Mouse (Mus musculus): ENCODE results near the gene Chic2. TPM values are rescaled to one million over a fixed set of nuclear protein-coding genes. Genes with fewer than 3 reads are reported as not detected.

The Chic2 gene
- 36.9 and 40.0 TPM in 2 replicates for polyA plus RNA-seq (2016; fragmentation: Nextera tagmentation; extraction: Ambion mirVana)

DNA sequence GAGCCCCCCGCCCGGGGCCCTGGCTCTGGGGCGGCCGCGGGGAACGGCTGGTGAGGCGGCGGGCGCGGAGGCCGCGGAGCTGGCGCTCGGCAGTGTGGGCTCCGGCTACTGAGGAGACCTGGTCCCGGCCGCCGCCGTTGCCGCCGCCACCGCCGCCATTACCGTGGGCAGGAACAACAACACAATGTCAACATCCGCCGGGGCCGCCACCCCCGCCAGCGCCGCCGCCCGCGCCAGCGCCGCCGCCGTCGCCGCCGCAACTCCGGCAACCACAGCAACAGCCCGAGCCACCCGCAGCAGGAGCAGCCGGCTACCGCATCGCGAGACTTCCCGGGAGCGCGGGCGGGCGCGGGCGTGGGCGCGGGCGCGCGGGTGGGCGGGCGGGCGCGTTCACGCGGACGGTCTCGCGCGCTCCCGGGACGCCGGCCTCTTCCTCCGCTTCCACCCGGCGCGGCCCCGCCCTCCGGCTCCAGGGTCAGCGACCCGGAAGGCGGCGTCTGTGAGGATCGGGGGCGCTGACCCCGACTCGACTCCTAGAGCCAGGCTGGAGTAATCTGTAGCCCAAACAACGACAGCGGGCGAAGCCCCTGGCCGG lies at the start of gene Chic2:
Chic2 (minus strand) TSS at position 465 of the 595 bp plus-strand sequence.
- Histone ChIP-seq H3K27ac (peak within 1 kb of the TSS; percentile 99), H3K4me1 (peaks cover 20% of the 10 kb centered on the region), H3K36me3 (peaks cover 11% of the 10 kb centered on the region), H3K9me3 (replicated peaks) (no peaks in the 10 kb centered on the region), H3K27me3 (ENCODE audit: low read depth, poor library complexity, severe bottlenecking) (no peaks in the 10 kb centered on the region), H3K4me3 (peak within 1 kb of the TSS; percentile 99)
- peak; percentile 89 for DNase-seq (ENCODE audit: low spot score)
- WGBS = under 1% methylated on average over 71 of the region's 90 CpGs

DNA sequence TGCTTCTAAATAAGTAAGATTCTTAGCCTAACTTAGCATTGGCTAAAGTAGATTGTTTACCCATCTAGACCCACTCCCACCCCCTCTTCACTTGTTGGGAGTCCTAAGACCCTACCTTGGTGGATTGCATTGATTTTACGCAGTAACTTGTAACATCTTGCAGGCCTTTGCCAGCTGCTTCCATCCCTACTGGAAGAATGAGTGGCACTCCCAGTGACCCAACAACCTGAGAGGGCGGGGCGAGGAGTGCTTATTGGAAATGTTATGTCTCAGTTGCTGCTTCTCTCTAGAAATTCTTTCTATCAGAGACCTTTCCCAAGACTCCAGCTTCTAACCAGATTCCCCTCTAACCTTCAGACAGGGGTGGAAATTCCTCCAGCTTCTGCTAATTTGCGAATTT lies 41.3 kb upstream of the Chic2 start:
- Histone ChIP-seq H3K27me3 (ENCODE audit: low read depth, poor library complexity, severe bottlenecking) (peaks cover 94% of the 10 kb centered on the region), H3K4me3 (no peak overlapping the region), H3K4me1 (peaks cover 17% of the 10 kb centered on the region), H3K36me3 (no peaks in the 10 kb centered on the region), H3K27ac (no peak overlapping the region), H3K9me3 (replicated peaks) (no peaks in the 10 kb centered on the region)
- 9% methylated on average over 4 of the region's 4 CpGs for WGBS
- DNase-seq (ENCODE audit: low spot score) = no peak

DNA sequence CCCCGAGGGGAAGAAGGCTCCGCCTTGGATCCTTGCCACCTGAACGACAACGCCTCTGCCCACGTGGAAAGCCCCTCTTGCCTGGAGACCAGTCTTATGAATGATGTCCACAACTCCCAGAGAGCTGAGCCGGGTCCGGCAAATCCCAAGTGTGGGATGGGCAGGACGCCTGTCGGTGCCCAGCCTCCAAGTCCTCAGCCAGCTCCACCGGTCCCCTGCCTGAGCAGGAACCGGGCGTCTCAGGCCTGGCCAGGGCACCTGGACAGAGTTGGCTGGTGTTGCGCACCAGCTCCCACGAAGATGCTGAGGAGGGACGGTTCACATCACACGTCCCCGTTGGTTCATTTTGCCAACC lies 40.9 kb upstream of the Chic2 start:
- WGBS = under 1% methylated on average over 17 of the region's 17 CpGs
- Histone ChIP-seq H3K4me1 (peaks cover 17% of the 10 kb centered on the region), H3K4me3 (no peak overlapping the region), H3K36me3 (no peaks in the 10 kb centered on the region), H3K9me3 (replicated peaks) (no peaks in the 10 kb centered on the region), H3K27ac (no peak overlapping the region), H3K27me3 (ENCODE audit: low read depth, poor library complexity, severe bottlenecking) (peaks cover 98% of the 10 kb centered on the region)
- DNase-seq (ENCODE audit: low spot score) = peak; percentile 42

DNA sequence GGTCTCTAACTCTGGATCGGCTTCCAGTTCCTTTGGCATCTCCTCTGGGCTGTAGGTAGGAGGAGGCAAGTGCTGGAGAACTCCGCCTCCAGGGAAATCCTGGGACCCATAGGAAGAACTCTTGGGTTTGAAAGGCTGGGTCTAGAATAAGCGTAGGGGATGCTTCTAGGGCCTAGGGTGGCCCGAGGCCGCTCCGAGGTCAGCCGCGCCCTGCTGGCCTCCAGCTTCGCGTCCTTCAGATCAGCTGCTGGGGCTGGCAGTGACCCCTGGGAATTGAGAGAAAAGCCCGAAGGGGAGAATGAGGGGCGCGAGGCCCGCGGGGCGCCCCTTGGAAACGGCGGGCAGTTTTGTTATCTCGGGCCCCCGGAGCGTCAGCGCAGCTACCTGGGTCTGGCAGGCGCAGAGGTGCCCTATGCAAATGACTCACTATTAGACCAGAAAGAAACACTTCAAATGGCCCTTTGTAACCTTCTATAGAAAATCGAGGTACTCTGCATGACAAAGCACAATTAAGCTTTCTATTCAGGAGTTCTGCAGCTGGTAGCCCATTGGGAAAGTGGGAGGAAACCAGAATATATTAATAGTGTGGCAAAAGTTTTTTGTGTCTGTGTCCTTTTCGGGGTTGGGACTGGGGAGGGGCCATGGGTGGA lies 40.4 kb upstream of the Chic2 start:
- DNase-seq (ENCODE audit: low spot score) = peak; percentile 46

DNA sequence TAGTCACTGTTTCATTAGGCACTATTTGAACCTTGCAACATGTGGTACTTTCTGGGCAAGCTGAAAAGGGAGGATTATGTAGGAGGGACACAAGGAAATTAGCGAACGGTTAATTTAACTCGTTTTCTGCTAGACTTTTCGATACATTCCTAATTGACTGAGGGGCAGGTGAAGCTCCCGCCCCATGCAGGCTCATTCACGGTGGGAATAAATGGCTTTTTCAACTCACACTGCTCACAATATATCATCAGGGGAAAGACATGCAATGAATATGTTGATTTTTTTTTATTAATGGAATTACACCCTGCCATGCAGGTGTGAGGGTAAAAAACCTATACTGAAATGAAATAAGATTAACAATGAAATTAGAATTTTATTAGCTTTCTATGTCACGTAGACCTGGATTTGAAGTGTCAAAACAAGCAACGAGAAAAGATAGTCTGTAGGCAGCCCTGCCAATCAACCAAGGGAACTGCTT lies 39.9 kb upstream of the Chic2 start:
- 4% methylated on average over 8 of the region's 8 CpGs for WGBS
- peaks cover 100% of the 10 kb centered on the region for H3K27me3 ChIP-seq (ENCODE audit: low read depth, poor library complexity, severe bottlenecking)
- H3K36me3 ChIP-seq = no peaks in the 10 kb centered on the region
- H3K4me3 ChIP-seq = no peak overlapping the region
- no peak for DNase-seq (ENCODE audit: low spot score)
- peaks cover 21% of the 10 kb centered on the region for H3K4me1 ChIP-seq
- no peaks in the 10 kb centered on the region for H3K9me3 ChIP-seq (replicated peaks)
- no peak overlapping the region for H3K27ac ChIP-seq

More for the DNA sequence above, 40.4 kb upstream of the Chic2 start:
- WGBS = under 1% methylated on average over 25 of the region's 25 CpGs
- no peak overlapping the region for H3K27ac ChIP-seq
- H3K4me1 ChIP-seq = peaks cover 17% of the 10 kb centered on the region
- H3K4me3 ChIP-seq = no peak overlapping the region
- peaks cover 100% of the 10 kb centered on the region for H3K27me3 ChIP-seq (ENCODE audit: low read depth, poor library complexity, severe bottlenecking)
- H3K9me3 ChIP-seq (replicated peaks) = no peaks in the 10 kb centered on the region
- H3K36me3 ChIP-seq = no peaks in the 10 kb centered on the region

DNA sequence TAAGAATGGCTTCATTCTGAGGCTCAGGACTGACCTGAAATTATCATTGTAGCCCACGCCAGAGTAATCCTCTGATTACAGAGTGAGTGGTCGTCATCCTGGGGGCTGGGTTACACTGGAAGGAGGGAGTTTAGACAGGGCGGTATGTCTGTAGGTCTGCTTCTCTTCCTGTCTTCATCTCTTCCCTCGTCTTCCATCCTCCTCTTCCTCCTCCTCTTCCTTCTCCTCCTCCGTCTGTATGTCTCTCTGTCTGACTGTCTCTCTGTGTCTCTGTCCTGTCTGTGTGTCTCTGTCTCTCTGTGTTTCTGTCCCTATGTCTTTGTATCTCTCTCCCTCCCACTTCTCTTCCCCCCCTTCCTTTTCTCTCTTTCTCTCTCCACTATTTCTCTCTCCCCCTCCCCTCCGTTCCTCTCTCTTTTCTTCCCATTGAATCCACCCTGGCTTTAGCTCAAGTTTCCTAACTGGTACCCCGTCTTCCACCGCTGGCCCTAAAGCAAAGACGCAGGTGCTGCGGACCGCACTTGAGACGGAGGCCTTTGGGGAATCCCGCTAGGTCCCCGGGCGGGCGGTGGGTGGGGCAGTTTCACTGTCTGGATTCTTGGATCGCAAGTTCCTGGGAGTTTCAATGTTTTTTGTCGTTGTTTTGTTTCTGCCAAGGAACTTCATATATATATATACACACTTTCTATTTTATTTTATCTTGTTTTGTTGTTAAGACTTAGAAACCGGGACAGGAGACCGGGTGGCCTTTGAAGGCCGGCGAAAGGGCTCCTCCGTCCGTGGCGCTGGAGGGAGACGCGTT lies 39.2 kb upstream of the Chic2 start:
- under 1% methylated on average over 27 of the region's 27 CpGs for WGBS

DNA sequence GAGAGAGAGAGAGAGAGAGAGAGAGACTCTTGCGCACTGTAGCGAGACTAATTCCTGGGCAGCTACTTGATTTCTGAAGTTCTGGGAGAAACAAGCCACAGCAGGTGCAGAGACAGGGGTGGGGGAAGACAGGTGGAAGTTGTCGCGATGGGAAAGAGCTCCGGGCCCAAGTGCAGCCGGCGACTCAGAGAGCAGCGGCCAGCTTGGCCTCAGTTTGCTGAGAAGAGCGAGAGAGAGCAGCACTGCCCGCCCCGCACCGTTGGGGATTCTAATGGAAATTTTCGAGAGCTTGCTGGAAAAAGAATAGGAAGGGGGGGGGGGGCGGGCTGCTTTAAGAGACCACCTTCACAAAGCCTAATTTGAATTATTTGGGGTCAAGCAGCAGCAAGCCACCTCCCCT lies 38.5 kb upstream of the Chic2 start:
- WGBS = 1% methylated on average over 14 of the region's 14 CpGs
- Histone ChIP-seq H3K27me3 (ENCODE audit: low read depth, poor library complexity, severe bottlenecking) (peaks cover 100% of the 10 kb centered on the region), H3K4me1 (peaks cover 21% of the 10 kb centered on the region), H3K27ac (no peak overlapping the region), H3K4me3 (no peak overlapping the region), H3K36me3 (no peaks in the 10 kb centered on the region), H3K9me3 (replicated peaks) (no peaks in the 10 kb centered on the region)
- DNase-seq (ENCODE audit: low spot score) = peak; percentile 56

More for the DNA sequence above, 39.2 kb upstream of the Chic2 start:
- no peaks in the 10 kb centered on the region for H3K36me3 ChIP-seq
- H3K27me3 ChIP-seq (ENCODE audit: low read depth, poor library complexity, severe bottlenecking) = peaks cover 100% of the 10 kb centered on the region
- peak; percentile 49 for DNase-seq (ENCODE audit: low spot score)
- H3K4me1 ChIP-seq = peaks cover 21% of the 10 kb centered on the region
- no peak overlapping the region for H3K4me3 ChIP-seq
- no peaks in the 10 kb centered on the region for H3K9me3 ChIP-seq (replicated peaks)
- H3K27ac ChIP-seq = no peak overlapping the region

DNA sequence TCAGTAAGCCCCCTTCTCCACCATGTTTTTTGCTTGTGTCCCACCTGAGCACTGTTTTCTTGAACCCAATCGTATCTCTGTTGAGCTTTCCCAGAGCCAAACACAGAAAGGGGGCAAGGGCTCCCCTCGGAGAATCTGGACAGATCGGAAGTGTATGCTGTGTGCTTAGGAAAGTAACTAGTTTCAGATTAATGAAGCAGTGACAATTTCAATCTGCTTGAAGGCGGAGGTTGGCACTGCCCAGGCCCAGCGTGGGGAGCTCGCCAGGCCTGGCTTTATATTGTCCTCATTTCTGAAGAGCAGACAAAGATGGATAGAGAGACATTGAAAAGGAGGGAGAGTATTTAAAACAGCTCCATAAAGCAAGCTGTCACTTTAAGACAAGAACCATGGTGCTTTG lies 37.9 kb upstream of the Chic2 start:
- Histone ChIP-seq H3K27ac (no peak overlapping the region), H3K9me3 (replicated peaks) (no peaks in the 10 kb centered on the region), H3K4me3 (no peak overlapping the region), H3K36me3 (no peaks in the 10 kb centered on the region), H3K27me3 (ENCODE audit: low read depth, poor library complexity, severe bottlenecking) (peaks cover 100% of the 10 kb centered on the region), H3K4me1 (peaks cover 21% of the 10 kb centered on the region)
- WGBS = 2% methylated on average over 6 of the region's 6 CpGs
- no peak for DNase-seq (ENCODE audit: low spot score)

DNA sequence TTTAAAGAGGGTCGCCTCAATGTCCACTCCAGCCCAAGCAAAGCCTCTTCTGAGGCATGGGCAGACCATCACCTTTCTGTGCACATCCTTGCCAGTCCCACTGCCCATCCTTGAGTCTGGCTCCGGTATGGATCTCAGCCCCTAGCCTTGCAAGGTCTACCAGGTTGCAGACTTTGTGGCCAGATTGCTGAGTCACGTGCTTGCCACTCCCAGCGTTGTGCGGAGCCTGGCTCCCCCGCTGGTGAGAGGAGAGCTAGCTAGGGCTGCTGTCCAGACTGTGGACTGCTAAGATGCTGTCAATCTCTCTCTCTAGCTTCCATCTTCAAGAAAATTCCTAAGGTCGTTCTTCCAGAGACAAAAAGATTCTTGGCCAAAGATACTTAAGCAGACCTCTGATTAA lies 35.0 kb upstream of the Chic2 start:
- Histone ChIP-seq H3K36me3 (no peaks in the 10 kb centered on the region), H3K4me3 (no peak overlapping the region), H3K9me3 (replicated peaks) (no peaks in the 10 kb centered on the region), H3K27me3 (ENCODE audit: low read depth, poor library complexity, severe bottlenecking) (peaks cover 100% of the 10 kb centered on the region), H3K4me1 (peaks cover 34% of the 10 kb centered on the region), H3K27ac (no peak overlapping the region)
- 0% methylated on average over 7 of the region's 7 CpGs for WGBS
- peak; percentile 54 for DNase-seq (ENCODE audit: low spot score)

DNA sequence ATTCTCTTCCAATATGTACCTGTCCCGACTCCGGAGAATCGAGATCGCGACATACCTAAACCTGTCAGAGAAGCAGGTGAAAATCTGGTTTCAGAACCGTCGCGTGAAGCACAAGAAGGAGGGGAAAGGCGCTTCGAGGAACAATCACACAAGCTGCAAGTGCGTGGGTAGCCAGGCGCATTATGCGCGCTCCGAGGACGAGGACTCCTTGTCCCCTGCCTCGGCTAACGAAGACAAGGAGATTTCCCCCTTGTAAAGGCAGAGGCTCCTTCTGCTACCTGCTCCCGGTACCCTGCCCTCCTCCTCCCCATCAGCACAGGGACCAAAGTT lies 32.4 kb upstream of the Chic2 start:
- 1% methylated on average over 19 of the region's 19 CpGs for WGBS
- Histone ChIP-seq H3K4me1 (peaks cover 44% of the 10 kb centered on the region), H3K9me3 (replicated peaks) (no peaks in the 10 kb centered on the region), H3K36me3 (no peaks in the 10 kb centered on the region), H3K27me3 (ENCODE audit: low read depth, poor library complexity, severe bottlenecking) (peaks cover 100% of the 10 kb centered on the region), H3K27ac (no peak overlapping the region), H3K4me3 (no peak overlapping the region)
- DNase-seq (ENCODE audit: low spot score) = peak; percentile 64

DNA sequence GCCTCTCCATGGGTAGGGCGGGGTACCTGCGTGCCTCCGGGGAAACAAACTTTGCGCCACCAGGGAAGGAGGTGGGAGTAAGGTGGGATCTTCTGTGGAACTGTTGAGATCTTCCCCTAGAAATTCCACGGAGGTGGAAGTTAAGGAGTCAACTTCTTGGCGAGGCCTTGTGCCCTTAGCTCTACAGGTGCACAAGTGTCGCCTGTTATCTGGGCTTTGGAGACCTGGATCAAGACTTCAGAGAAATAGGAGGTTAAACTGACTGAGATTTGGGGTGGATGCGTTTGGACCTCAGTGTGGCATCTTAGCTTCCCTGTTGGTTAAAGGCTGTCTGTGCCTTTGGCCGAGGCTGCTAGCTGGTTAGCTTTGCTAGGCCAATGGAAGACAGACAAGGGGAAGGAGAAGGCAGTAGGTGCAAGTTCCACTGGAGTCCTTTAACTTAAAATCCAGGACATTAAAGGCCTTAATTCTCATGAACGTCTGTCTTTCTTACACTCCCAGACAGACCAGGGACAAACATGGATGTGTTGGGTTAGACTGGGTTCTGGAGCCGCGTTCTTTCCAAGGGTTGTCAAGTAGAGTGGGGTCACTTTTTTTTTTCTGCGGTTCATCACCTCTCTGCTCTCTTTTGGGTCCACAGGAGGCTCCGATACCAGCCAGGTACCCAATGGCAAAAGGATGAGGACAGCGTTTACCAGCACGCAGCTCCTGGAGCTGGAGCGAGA lies 31.9 kb upstream of the Chic2 start:
- peak overlapping the region; percentile 44 for H3K4me3 ChIP-seq
- 2% methylated on average over 17 of the region's 17 CpGs for WGBS
- H3K27ac ChIP-seq = peak overlapping the region; percentile 36; the same call in 1 of the 2 replicates
- H3K36me3 ChIP-seq = no peaks in the 10 kb centered on the region
- peaks cover 100% of the 10 kb centered on the region for H3K27me3 ChIP-seq (ENCODE audit: low read depth, poor library complexity, severe bottlenecking)
- peaks cover 48% of the 10 kb centered on the region for H3K4me1 ChIP-seq
- DNase-seq (ENCODE audit: low spot score) = peak; percentile 59
- no peaks in the 10 kb centered on the region for H3K9me3 ChIP-seq (replicated peaks)

DNA sequence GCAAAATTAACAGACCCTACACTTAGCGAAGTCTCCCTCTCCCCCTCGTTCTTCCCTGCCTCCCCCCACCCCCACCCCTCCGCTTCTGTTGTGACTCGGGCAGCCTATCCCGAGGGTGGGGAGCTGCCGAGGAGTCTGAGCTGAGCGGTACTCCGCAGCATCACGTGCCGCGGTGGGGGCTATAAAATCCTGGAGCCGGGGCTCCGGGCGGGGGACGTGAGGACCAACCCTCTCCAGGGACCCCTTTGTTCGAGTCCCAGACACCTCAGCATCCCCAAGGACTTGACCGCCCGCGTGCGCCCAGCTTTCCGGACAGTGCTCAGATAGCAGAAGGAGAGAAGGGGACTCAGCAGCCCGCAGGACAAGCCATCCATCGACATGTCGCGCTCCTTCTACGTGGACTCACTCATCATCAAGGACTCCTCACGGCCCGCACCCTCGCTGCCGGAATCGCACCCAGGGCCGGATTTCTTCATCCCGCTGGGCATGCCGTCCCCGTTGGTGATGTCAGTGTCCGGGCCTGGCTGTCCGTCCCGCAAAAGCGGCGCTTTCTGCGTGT lies 30.9 kb upstream of the Chic2 start, which contains the start of gene Gsx2:
Gsx2 (plus strand) TSS at position 219 of the 559 bp plus-strand sequence.
- Histone ChIP-seq H3K36me3 (no peaks in the 10 kb centered on the region), H3K27me3 (ENCODE audit: low read depth, poor library complexity, severe bottlenecking) (peaks cover 100% of the 10 kb centered on the region), H3K4me1 (peaks cover 56% of the 10 kb centered on the region), H3K9me3 (replicated peaks) (no peaks in the 10 kb centered on the region), H3K4me3 (peak within 1 kb of the TSS; percentile 44), H3K27ac (peak within 1 kb of the TSS; percentile 36; the same call in 1 of the 2 replicates)
- peak; percentile 72 for DNase-seq (ENCODE audit: low spot score)
- under 1% methylated on average over 41 of the region's 41 CpGs for WGBS
